Mouse (Mus musculus): Measurements from ENCODE around the gene Zfp65.
"Not testable (repeated sequence)": the region's sequence is repeated elsewhere in the genome, so short reads cannot be mapped to it uniquely, and the experiment has no call there.

Gene Zfp65

GRCm38 (mm10) chr13:67728641-67729318, at the start of gene Zfp65:
Gene Zfp65 (minus strand): TSS chr13:67729173.
- peak; percentile 47 for DNase-seq (ENCODE audit: low spot score)

GRCm38 (mm10) chr13:67763031-67763768, 34.2 kb upstream of the Zfp65 start:
- no peak for DNase-seq (ENCODE audit: low spot score)

- no peak for DNase-seq (ENCODE audit: low spot score)
Measured at GRCm38 (mm10) chr13:67759966-67760365, 31.0 kb upstream of the Zfp65 start.

- DNase-seq (ENCODE audit: low spot score): no peak
Measured at GRCm38 (mm10) chr13:67755761-67756160, 26.8 kb upstream of the Zfp65 start.

- DNase-seq (ENCODE audit: low spot score): peak; percentile 63
Measured at GRCm38 (mm10) chr13:67754333-67755306, 25.6 kb upstream of the Zfp65 start, which contains the start of gene Zfp85. Gene Zfp85 (minus strand): TSS chr13:67755228.

GRCm38 (mm10) chr13:67743896-67744295, 14.9 kb upstream of the Zfp65 start:
- no peak for DNase-seq (ENCODE audit: low spot score)

- no peak for DNase-seq (ENCODE audit: low spot score)
Measured at GRCm38 (mm10) chr13:67742941-67743340, 14.0 kb upstream of the Zfp65 start.

- not testable (repeated sequence) for DNase-seq (ENCODE audit: low spot score)
Measured at GRCm38 (mm10) chr13:67734391-67734790, 5.4 kb upstream of the Zfp65 start.

- DNase-seq (ENCODE audit: low spot score): peak; percentile 36
Measured at GRCm38 (mm10) chr13:67729441-67729840, 468 bp upstream of the Zfp65 start.

- no peak for DNase-seq (ENCODE audit: low spot score)
Measured at GRCm38 (mm10) chr13:67728106-67728505, 867 bp downstream of the Zfp65 start.

GRCm38 (mm10) chr13:67725331-67725730, 3.6 kb downstream of the Zfp65 start:
- not testable (repeated sequence) for DNase-seq (ENCODE audit: low spot score)

- DNase-seq (ENCODE audit: low spot score): peak; percentile 89
Measured at GRCm38 (mm10) chr13:67723848-67724479, 5.0 kb downstream of the Zfp65 start.

GRCm38 (mm10) chr13:67686971-67687370, 42.0 kb downstream of the Zfp65 start, which contains the start of gene Zfp738:
Gene Zfp738 (minus strand): TSS chr13:67687071.
- no peak for DNase-seq (ENCODE audit: low spot score)

GRCm38 (mm10) chr13:67683841-67684240, 45.1 kb downstream of the Zfp65 start:
- not testable (repeated sequence) for DNase-seq (ENCODE audit: low spot score)

GRCm38 (mm10) chr13:67682959-67683735, 45.8 kb downstream of the Zfp65 start:
- peak; percentile 83 for DNase-seq (ENCODE audit: low spot score)

- DNase-seq (ENCODE audit: low spot score): no peak
Measured at GRCm38 (mm10) chr13:67674902-67675301, 54.1 kb downstream of the Zfp65 start.
